Mouse (Mus musculus) midbrain, embryonic 13.5 days (tissue): Measurements from ENCODE around the gene Zp1. TPM values are rescaled to one million over a fixed set of nuclear protein-coding genes. Genes with fewer than 3 reads are reported as not detected.

ENCODE experiments used
- ATAC-seq: fragments of 200-750 bp; cut with Nextera tagmentation; 2 replicates; pipeline ENCODE4 v1.8.0; 2017; ENCODE audit warnings: mild to moderate bottlenecking, moderate TSS enrichment, moderate library complexity
- H3K27ac ChIP-seq: fragments of 300-500 bp; sonication (generic); 2 replicates; pipeline ENCODE4 v1.5.1; 2015; ENCODE audit warnings: inconsistent platforms, mild to moderate bottlenecking, moderate library complexity
- H3K27me3 ChIP-seq: fragments of 300-500 bp; sonication (generic); 2 replicates; pipeline ENCODE4 v1.6.1; 2015; ENCODE audit warnings: mild to moderate bottlenecking, inconsistent platforms
- H3K36me3 ChIP-seq: fragments of 300-500 bp; sonication (generic); 2 replicates; pipeline ENCODE4 v1.6.1; 2015; ENCODE audit warnings: mild to moderate bottlenecking, inconsistent platforms
- H3K4me1 ChIP-seq: fragments of 300-500 bp; sonication (generic); replicated peaks from 2 replicates; pipeline ENCODE4 v1.6.1; 2015; ENCODE audit warnings: inconsistent platforms
- H3K4me2 ChIP-seq: fragments of 300-500 bp; sonication (generic); replicated peaks from 2 replicates; pipeline ENCODE4 v1.6.1; 2015; ENCODE audit warnings: moderate library complexity, mild to moderate bottlenecking, inconsistent platforms
- H3K4me3 ChIP-seq: fragments of 300-500 bp; sonication (generic); replicated peaks from 2 replicates; pipeline ENCODE4 v1.5.1; 2015; ENCODE audit warnings: mild to moderate bottlenecking, inconsistent platforms
- H3K9ac ChIP-seq: fragments of 300-500 bp; sonication (generic); replicated peaks from 2 replicates; pipeline ENCODE4 v1.6.1; 2015; ENCODE audit warnings: mild to moderate bottlenecking, inconsistent platforms
- H3K9me3 ChIP-seq: fragments of 300-500 bp; sonication (generic); 2 replicates; pipeline ENCODE4 v1.6.1; 2016; ENCODE audit warnings: mild to moderate bottlenecking, inconsistent platforms
- WGBS: fragments of 180-500 bp; shearing (Covaris S2); methylation state at CpG from one replicate; pipeline ENCODE4 v1.1.7; 2015; 5-methylcytosine and 5-hydroxymethylcytosine counted together
- polyA plus RNA-seq: library from polyadenylated mRNA; unstranded; fragments of >200 nt; fragmentation: Nextera tagmentation; extraction: Ambion mirVana; gene quantifications from 2 replicates; pipeline ENCODE4 v1.2.1, GENCODE M21; 2015

Zp1 gene
- polyA plus RNA-seq = not detected in 2 replicates

DNA sequence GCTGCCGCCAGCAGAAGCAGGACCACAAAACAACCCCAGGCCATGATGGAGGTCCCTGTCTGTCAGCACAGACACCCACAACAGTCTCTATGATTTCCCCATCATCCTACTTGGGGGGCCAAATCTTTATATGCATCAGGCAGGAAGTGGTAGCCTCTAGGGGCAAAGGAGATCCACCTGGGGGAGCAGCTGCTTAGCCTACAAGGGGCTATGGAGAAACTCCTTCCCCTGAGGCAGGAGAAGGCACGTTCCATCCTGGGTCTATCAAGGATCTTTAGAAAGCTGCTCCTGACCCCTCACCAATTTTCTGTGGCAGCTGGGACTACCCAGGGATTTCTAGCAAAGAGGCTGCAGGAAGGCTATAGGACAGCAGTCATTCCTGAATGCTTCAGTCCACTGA lies at the start of gene Zp1:
TSS of gene Zp1 (minus strand) at position 101 of the 400 bp plus-strand sequence.
- H3K36me3 ChIP-seq = no peaks in the 10 kb centered on the region
- H3K9me3 ChIP-seq = no peaks in the 10 kb centered on the region
- no peak for ATAC-seq
- H3K4me1 ChIP-seq = no peaks in the 10 kb centered on the region
- 74% methylated on average over 2 of the region's 2 CpGs for WGBS
- H3K4me3 ChIP-seq = no peak within 1 kb of the TSS
- H3K4me2 ChIP-seq = no peak within 1 kb of the TSS
- no peak within 1 kb of the TSS for H3K27ac ChIP-seq
- H3K9ac ChIP-seq = no peak within 1 kb of the TSS
- no peaks in the 10 kb centered on the region for H3K27me3 ChIP-seq

DNA sequence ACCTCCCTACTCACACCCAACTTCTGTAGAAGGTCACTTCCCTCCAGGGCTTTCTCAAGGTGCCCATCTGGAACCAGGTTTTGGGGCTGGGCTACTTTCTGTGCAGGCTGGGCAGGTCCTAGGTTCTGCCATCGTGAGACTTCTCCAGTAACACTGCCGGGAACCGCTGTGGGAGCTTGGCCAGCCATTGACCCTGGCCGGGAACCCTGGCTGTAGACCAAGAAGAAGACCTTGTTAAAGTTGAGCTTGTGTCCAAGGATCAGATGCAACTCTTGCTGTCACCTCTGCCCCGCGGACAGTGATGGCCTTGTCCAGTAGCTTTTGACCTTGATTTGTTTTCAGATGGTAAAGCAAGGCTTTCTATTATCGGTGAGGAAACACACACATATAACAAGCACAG lies 48.1 kb upstream of the Zp1 start:
- 92% methylated on average over 7 of the region's 7 CpGs for WGBS
- no peak overlapping the region for H3K4me3 ChIP-seq

DNA sequence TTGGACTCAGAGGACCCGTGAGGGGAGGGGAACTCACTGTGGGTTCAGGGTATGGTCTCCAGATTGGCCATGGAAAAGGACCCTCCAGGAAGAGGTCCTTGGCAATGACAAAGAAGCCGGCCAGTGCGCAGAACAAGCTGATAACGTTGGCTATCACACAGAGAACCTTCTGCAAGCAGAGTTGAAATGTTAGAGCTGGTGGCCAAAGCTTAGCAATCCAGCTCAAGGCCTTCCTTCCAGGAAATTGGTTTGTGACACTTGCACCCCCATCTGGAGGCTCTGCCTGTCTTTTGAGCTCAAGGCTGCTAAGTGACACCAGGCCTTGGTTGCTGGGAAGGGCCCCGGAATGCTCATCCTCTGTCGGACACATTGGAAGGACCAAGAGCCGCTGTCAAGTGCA lies 45.3 kb upstream of the Zp1 start:
- no peak overlapping the region for H3K4me2 ChIP-seq
- ATAC-seq = no peak
- H3K27ac ChIP-seq = no peak overlapping the region
- no peak overlapping the region for H3K4me3 ChIP-seq
- H3K4me1 ChIP-seq = no peaks in the 10 kb centered on the region
- 88% methylated on average over 7 of the region's 7 CpGs for WGBS
- H3K36me3 ChIP-seq = no peaks in the 10 kb centered on the region
- no peaks in the 10 kb centered on the region for H3K9me3 ChIP-seq
- H3K27me3 ChIP-seq = 0 out of 2 replicates have a peak, but pooled peaks cover 3% of the 10 kb centered on the region
- no peak overlapping the region for H3K9ac ChIP-seq

More for the DNA sequence above, 48.1 kb upstream of the Zp1 start:
- ATAC-seq = no peak
- H3K27ac ChIP-seq = no peak overlapping the region
- H3K36me3 ChIP-seq = no peaks in the 10 kb centered on the region
- no peaks in the 10 kb centered on the region for H3K9me3 ChIP-seq
- H3K4me2 ChIP-seq = no peak overlapping the region
- H3K9ac ChIP-seq = no peak overlapping the region
- no peaks in the 10 kb centered on the region for H3K4me1 ChIP-seq
- no peaks in the 10 kb centered on the region for H3K27me3 ChIP-seq

DNA sequence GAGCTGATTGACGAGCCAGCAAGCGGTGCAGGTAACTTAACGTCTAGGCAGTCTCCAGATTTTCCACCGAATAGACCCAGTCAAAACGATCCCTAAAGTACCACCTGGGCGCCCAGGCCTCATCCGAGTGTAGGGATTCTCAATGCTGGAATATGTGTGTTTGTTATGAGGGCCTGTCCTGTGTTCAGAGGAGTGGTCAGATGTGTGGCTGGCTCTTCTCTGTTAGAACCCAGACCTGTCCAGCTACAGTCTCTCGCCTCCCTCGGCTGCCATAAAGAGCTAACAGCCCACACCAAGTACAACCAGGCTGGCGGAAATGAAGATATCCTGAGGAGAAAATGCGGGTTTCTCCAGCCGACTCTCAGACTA lies 39.5 kb upstream of the Zp1 start:
- Histone ChIP-seq H3K4me2 (peak overlapping the region; percentile 27; the same call in 1 of the 2 replicates), H3K27me3 (peaks cover 11% of the 10 kb centered on the region; the same call in 1 of the 2 replicates), H3K9me3 (no peaks in the 10 kb centered on the region), H3K9ac (0 out of 2 replicates have a peak overlapping the region, but pooled peaks have one; percentile 12), H3K4me1 (peaks cover 5% of the 10 kb centered on the region), H3K27ac (no peak overlapping the region), H3K4me3 (no peak overlapping the region), H3K36me3 (no peaks in the 10 kb centered on the region)
- 43% methylated on average over 12 of the region's 12 CpGs for WGBS
- ATAC-seq = peak; percentile 69; the same call in 1 of the 2 replicates

DNA sequence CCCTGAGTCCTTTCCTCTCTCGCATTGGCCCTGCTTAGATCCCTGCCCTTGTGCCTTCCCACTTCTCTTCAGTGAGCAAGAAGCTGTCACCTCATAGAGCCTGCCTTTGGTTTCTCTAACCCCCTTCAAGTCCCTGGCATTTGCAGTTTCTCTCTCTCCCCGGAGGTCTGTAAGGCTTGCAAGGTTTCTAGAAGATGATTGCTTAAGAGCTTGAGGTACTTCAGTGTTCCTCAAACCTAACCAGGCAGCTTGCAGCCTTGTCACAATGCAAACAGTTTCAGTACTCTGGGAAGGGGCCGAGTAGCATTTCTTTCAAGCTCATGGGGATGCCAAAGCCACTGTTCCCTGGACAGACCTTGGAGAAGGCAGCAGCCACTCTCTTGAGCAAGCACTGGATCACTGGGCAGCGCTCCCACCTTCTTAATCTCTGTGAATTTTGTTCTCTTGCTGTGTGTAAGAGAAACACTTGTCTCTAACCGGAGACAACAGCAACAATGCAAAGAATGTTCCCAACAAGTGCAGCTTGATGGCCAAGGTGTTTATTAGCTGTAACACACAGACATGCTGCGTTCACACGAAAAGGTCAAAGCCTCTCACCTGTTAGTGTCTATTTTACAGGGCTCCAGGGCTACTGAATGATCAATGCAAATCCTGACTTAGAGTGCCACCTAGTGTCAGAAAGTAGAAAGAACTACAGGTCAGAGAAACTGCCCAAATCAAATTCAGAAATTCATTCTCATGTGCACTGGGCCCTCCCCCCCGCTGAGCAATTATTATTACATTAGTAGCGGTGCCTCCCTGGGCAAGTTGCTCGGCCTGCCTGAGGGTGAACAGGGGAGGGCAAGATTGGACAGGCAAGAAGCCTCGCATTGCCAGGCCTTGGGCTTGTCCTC lies 38.9 kb upstream of the Zp1 start:
- WGBS = 35% methylated on average over 11 of the region's 11 CpGs
- Histone ChIP-seq H3K9me3 (no peaks in the 10 kb centered on the region), H3K4me3 (no peak overlapping the region), H3K27ac (no peak overlapping the region), H3K4me2 (peak overlapping the region; percentile 27; the same call in 1 of the 2 replicates), H3K27me3 (peaks cover 11% of the 10 kb centered on the region; the same call in 1 of the 2 replicates), H3K4me1 (peaks cover 5% of the 10 kb centered on the region), H3K9ac (0 out of 2 replicates have a peak overlapping the region, but pooled peaks have one; percentile 12), H3K36me3 (no peaks in the 10 kb centered on the region)
- peak; percentile 87 for ATAC-seq

DNA sequence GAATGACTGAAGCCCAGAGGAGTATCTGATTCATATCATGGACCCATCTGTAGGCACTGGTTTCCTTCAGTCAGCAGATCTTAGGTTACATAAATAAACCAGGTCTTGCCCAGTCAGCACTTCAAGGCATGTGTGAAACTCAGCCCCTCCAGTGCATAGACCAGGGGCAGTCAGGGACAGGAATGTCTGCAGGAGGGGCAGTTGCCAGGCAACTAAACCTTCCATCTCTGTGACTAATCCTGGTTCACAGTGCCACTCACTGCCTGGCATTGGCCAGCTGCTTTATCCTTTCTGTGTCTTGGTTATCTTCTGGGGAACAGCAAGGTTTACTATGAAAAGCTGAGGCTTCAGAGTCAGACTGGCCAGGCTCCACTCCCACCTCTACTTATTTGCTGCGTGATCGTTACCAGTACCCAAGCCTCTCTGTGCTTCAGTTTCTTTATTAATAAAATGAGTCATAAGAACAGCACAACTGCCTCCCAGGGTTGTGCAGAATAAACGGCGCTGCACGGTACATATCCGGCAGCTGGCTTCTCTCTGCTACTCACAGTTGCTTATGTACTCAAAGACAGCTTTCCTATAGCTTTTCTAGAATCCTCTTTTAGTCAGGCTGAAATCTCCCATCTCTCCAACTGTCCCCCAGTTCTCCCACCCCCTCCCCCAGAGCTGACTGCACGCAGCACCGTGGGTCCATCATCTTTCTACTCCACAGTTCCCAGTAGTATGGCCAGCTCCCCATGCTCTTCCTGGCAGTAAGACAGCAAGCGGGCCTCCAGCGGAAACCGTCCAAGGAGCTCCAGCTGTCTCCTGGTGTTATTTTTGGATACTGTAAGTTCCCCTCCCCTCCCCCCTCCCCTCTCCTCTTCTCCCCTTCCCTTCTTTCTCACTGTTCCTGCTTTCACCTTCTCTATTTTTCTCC lies 31.8 kb upstream of the Zp1 start:
- peak overlapping the region; percentile 20 for H3K4me2 ChIP-seq

DNA sequence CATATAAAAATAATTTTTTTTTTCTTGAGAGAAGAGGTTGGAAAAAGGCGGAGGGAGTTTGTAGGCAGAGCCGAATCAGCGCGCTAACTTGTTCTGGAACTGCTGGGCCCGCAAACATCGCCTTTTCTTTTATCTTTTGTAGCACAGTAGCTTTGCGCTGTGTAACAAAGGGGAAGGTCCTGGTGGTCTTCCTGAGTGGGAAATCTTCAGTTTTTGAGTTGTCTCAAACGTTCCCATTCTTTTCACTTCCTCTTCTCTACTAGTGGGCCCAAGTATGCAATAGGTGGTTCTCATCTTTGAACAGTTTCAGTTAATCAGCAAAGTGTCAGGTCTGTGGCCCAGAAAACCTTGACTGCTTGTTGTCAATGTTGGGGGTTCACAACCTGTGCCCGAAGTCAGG lies 29.1 kb upstream of the Zp1 start:
- Histone ChIP-seq H3K9ac (peak overlapping the region; percentile 57; the same call in 1 of the 2 replicates), H3K27me3 (no peaks in the 10 kb centered on the region; the same call in 1 of the 2 replicates), H3K36me3 (peaks cover 9% of the 10 kb centered on the region), H3K4me3 (peak overlapping the region; percentile 77), H3K4me2 (peak overlapping the region; percentile 100), H3K4me1 (peaks cover 38% of the 10 kb centered on the region), H3K27ac (no peak overlapping the region), H3K9me3 (no peaks in the 10 kb centered on the region)
- 32% methylated on average over 9 of the region's 9 CpGs for WGBS
- peak; percentile 4; the same call in 1 of the 2 replicates for ATAC-seq

More for the DNA sequence above, 31.8 kb upstream of the Zp1 start:
- WGBS = 62% methylated on average over 11 of the region's 11 CpGs
- Histone ChIP-seq H3K4me1 (peaks cover 27% of the 10 kb centered on the region), H3K9me3 (no peaks in the 10 kb centered on the region), H3K27me3 (peaks cover 2% of the 10 kb centered on the region; the same call in 1 of the 2 replicates), H3K4me3 (no peak overlapping the region), H3K27ac (peak overlapping the region; percentile 59), H3K9ac (no peak overlapping the region; the same call in 1 of the 2 replicates), H3K36me3 (no peaks in the 10 kb centered on the region)
- peak; percentile 56 for ATAC-seq

DNA sequence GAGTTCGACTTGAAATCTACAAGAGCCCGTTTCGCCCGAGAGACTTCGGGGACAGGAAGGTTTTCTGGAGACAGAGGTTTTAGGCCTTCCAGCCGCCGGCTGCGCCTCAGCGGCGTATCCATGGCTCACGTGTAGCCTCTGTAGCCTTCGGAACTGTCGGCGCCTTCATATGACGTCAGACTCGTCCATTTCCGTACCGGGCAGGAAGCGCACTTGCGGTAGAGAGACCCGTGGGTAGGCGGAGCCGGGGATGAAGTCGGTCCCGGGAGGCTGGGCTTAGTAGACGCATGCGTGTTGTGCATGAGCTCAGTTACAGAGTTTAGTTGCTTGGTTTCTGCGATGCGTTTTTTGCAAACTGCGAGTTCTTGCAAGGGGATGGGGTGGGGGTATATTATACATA lies 28.7 kb upstream of the Zp1 start, which contains the start of gene Ccdc86:
TSS of gene Ccdc86 (minus strand) at position 155 of the 400 bp plus-strand sequence.
- H3K27ac ChIP-seq = no peak within 1 kb of the TSS
- ATAC-seq = peak; percentile 97
- H3K4me3 ChIP-seq = peak within 1 kb of the TSS; percentile 77
- H3K4me2 ChIP-seq = peak within 1 kb of the TSS; percentile 100
- peaks cover 13% of the 10 kb centered on the region for H3K36me3 ChIP-seq
- peak within 1 kb of the TSS; percentile 86 for H3K9ac ChIP-seq
- H3K27me3 ChIP-seq = no peaks in the 10 kb centered on the region; the same call in 1 of the 2 replicates
- peaks cover 38% of the 10 kb centered on the region for H3K4me1 ChIP-seq
- WGBS = under 1% methylated on average over 30 of the region's 30 CpGs
- H3K9me3 ChIP-seq = no peaks in the 10 kb centered on the region

DNA sequence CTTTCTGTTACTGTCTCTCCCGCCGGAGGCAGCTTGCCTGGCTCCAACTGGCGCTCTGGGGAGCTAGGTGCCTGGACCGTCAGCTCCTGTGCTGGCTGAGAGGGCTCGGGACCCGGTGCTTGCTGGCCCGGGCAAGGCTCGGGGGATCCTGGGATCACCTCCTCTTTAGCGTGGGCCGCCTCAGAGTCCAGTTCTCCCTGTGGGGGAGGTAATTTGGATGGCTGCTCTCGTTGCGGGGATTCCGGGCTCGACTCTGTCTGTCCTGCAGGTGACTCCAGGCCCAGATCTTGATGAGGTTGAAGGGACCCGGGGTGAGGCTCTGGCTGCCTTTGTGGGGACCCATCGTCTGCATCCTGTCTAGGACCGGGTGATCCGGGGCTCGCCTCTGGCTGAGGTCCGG lies 28.0 kb upstream of the Zp1 start:
- WGBS = 1% methylated on average over 20 of the region's 20 CpGs

DNA sequence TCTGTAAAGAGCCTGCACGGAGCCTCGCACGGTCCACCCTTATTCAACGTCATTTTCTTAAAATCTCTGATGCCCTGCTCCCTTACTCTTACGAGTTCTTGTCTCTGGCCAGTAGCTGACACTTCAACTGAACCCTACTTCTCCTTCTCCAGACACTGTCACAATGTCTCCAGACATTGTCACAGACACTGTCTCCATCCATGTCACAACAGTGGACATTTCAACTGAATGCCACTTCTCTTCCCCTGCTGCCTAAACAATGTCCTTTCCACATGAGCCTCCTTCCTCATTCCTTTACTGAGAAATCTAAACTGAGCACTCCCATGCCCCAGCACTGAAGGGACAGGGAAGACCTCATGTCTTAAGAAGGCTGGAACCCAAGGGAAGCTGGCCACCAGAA lies 26.8 kb upstream of the Zp1 start:
- Histone ChIP-seq H3K4me3 (peak overlapping the region; percentile 77), H3K9ac (peak overlapping the region; percentile 86), H3K27ac (no peak overlapping the region), H3K27me3 (no peaks in the 10 kb centered on the region), H3K4me2 (peak overlapping the region; percentile 100), H3K9me3 (no peaks in the 10 kb centered on the region), H3K4me1 (peaks cover 35% of the 10 kb centered on the region), H3K36me3 (peaks cover 32% of the 10 kb centered on the region)
- 96% methylated on average over 5 of the region's 5 CpGs for WGBS
- ATAC-seq = no peak

More for the DNA sequence above, 28.0 kb upstream of the Zp1 start:
- H3K27me3 ChIP-seq = no peaks in the 10 kb centered on the region
- H3K36me3 ChIP-seq = peaks cover 20% of the 10 kb centered on the region
- peaks cover 38% of the 10 kb centered on the region for H3K4me1 ChIP-seq
- peak; percentile 5 for ATAC-seq
- peak overlapping the region; percentile 100 for H3K4me2 ChIP-seq
- no peak overlapping the region for H3K27ac ChIP-seq
- H3K9me3 ChIP-seq = no peaks in the 10 kb centered on the region
- H3K4me3 ChIP-seq = peak overlapping the region; percentile 77
- H3K9ac ChIP-seq = peak overlapping the region; percentile 86

DNA sequence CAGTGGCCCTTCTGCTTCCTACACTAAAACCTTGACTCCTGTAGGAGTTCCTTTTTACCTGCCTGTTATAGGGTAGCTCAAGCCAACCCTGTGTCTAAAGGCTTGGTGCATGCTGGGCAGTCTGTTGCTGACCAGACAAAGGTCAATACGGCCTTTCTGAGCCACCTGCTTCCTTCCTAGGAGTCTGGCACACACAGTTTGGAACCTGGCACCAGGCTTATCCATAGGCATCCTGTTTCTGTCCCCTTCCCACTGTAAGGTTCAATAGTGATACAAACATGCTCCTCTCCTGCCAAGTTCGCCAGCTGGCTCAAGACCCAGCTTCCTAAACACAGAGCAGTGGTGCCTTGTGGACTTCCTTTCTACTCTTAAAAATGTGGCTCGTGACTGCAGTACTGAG lies 26.1 kb upstream of the Zp1 start:
- 92% methylated on average over 3 of the region's 3 CpGs for WGBS
- Histone ChIP-seq H3K9me3 (no peaks in the 10 kb centered on the region), H3K4me3 (no peak overlapping the region), H3K27me3 (no peaks in the 10 kb centered on the region), H3K4me1 (peaks cover 30% of the 10 kb centered on the region), H3K4me2 (peak overlapping the region; percentile 100), H3K36me3 (peaks cover 36% of the 10 kb centered on the region), H3K9ac (peak overlapping the region; percentile 86), H3K27ac (no peak overlapping the region)
- no peak for ATAC-seq
